Mouse (Mus musculus): Measurements from ENCODE around the gene Slc17a6. TPM values are rescaled to one million over a fixed set of nuclear protein-coding genes. Genes with fewer than 3 reads are reported as not detected.
"Not testable (repeated sequence)": the region's sequence is repeated elsewhere in the genome, so short reads cannot be mapped to it uniquely, and the experiment has no call there.

The Slc17a6 gene
- polyA plus RNA-seq, 1 experiment from 2014 or later = not detected

DNA sequence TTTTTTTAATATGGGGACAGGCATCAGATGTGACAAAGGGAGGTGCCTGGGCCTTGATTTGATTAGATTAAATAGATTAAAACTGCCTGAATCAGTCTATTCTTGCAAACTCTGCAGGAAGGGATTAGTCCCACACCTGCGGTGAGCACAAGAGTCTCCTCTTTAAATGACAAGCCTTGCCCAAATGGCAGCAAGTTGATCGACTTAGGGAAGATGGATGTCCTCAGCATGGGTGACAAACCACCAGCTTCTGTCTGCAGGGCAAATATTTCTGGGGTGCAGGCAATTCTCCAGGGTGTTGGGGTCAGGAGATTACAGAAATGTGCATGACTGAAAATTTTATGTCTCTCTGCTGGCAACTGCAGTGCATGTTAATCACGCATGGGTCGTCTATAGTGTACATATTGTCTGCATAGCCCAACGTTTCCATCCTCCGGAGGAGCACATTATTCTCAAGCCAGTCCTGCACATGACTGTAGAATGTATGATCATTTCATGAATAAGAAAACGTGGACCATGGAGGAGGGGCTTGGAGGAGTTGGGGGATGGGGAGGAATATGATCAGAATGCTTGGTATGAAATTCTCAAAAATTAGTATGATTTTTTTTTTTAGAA, 11.5 kb downstream of the Slc17a6 start:
- Histone ChIP-seq H3K9me3 (replicated peaks; ENCODE audit: low read length) (no peaks in the 10 kb centered on the region), H3K27me3 (ENCODE audit: insufficient read depth, low read length) (peaks cover 14% of the 10 kb centered on the region), H3K36me3 (ENCODE audit: insufficient read depth, low read length) (no peaks in the 10 kb centered on the region), H3K4me2 (ENCODE audit: low read length) (no peak overlapping the region), H3K4me3 (replicated peaks; ENCODE audit: low read depth, low read length) (no peak overlapping the region), H3K4me1 (replicated peaks; ENCODE audit: insufficient read depth, low read length) (no peaks in the 10 kb centered on the region), H3K27ac (no peak overlapping the region), H3K9ac (ENCODE audit: low read depth, low read length) (no peak overlapping the region)
- DNase-seq (ENCODE audit: low spot score) (no peak), ATAC-seq (replicated peaks; ENCODE audit: low FRiP score, low read depth) (no peak)
- no peak for TF ChIP-seq CTCF (IDR thresholded peaks at IDR 0.05; ENCODE audit: low read depth)
- WGBS = 15% methylated on average over 7 of the region's 7 CpGs

DNA sequence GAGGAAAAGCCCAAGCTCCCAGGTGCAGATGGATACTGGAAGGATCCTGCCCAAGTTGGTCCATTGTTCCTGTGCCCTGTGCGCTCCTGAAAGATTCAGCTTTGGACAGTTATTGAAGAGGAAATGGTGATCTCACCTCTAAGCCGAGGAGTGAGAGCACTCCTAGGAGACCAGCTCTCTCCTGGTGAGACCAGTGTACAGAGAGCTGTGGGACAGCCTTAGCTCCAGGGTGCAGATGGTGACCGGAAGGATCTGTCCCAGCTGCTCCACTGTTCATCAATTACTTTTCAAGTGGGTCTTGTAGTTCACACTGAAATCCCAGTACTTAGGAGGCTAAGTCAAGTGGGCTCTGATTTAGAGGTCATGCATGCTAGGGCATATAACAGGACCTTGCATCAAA, 35.3 kb downstream of the Slc17a6 start:
- TF ChIP-seq CTCF (IDR thresholded peaks at IDR 0.05; ENCODE audit: low read depth) = no peak
- Histone ChIP-seq H3K36me3 (ENCODE audit: insufficient read depth, low read length) (no peaks in the 10 kb centered on the region), H3K27me3 (ENCODE audit: insufficient read depth, low read length) (no peaks in the 10 kb centered on the region), H3K4me2 (ENCODE audit: low read length) (no peak overlapping the region), H3K9ac (ENCODE audit: low read depth, low read length) (no peak overlapping the region), H3K27ac (no peak overlapping the region), H3K4me1 (replicated peaks; ENCODE audit: insufficient read depth, low read length) (no peaks in the 10 kb centered on the region), H3K4me3 (replicated peaks; ENCODE audit: low read depth, low read length) (no peak overlapping the region), H3K9me3 (replicated peaks; ENCODE audit: low read length) (no peaks in the 10 kb centered on the region)
- DNase-seq (ENCODE audit: low spot score) = no peak
- ATAC-seq (replicated peaks; ENCODE audit: low FRiP score, low read depth) = no peak
- 76% methylated on average over 3 of the region's 3 CpGs for WGBS

DNA sequence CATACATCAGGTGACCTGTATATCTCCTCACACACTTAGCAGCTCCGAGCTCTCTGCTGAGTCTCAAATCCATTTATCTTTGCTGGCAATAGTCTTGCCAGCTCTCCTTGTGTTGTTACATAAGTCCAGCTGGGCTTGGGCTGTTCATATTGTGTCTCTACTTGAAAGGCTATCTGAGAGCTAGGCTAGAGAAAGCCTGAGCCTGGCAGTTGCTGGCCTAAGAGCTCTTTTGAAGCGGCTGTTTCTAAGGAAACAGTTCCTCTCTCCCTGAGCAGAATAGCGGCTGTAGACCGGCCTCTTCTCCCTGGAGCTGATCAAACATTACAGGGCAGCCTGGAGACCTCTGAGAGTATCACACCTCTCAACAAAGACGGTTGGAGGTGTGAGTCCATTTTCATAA, 40.6 kb downstream of the Slc17a6 start:
- TF ChIP-seq CTCF (IDR thresholded peaks at IDR 0.05; ENCODE audit: low read depth) = no peak
- H3K4me3 ChIP-seq (replicated peaks; ENCODE audit: low read depth, low read length) = no peak overlapping the region
- H3K36me3 ChIP-seq (ENCODE audit: insufficient read depth, low read length) = no peaks in the 10 kb centered on the region
- H3K4me2 ChIP-seq (ENCODE audit: low read length) = no peak overlapping the region
- no peak for ATAC-seq (replicated peaks; ENCODE audit: low FRiP score, low read depth)
- no peak overlapping the region for H3K27ac ChIP-seq
- no peaks in the 10 kb centered on the region for H3K4me1 ChIP-seq (replicated peaks; ENCODE audit: insufficient read depth, low read length)
- 32% methylated on average over 5 of the region's 5 CpGs for WGBS
- H3K9ac ChIP-seq (ENCODE audit: low read depth, low read length) = no peak overlapping the region
- H3K27me3 ChIP-seq (ENCODE audit: insufficient read depth, low read length) = no peaks in the 10 kb centered on the region
- no peak for DNase-seq (ENCODE audit: low spot score)
- no peaks in the 10 kb centered on the region for H3K9me3 ChIP-seq (replicated peaks; ENCODE audit: low read length)

DNA sequence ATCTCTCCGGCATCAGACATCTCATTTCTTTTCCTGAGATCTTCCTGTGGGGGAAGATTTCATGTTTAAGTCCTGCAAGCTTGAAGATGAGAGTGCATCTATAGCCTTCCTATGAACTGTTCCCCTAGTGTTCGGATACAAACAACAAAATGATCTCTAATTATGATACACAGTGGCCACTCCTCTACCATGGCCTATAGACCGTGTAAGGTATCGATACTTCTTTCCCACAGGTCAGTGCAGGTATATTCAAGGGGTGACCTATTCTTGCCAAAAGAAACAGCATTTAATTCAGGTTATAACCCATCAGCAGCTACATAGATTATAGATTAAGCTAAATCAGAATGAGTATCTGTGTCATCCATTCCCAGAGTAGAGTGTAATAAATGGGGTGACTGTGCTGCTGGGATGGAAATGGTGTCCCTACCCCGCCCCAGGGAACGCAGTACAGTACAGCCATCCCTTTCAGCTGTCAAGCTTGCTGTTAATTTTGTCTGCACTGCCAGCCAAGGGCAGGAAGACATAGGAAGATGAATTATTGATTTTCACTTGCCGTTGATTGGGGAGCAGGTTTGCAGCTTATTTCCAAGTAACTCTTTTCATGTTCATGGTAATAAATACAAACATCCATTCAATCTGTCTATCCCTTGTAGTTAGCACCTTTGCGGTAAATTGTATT, 71.9 kb downstream of the Slc17a6 start:
- Histone ChIP-seq H3K4me1 (replicated peaks; ENCODE audit: insufficient read depth, low read length) (no peaks in the 10 kb centered on the region), H3K4me3 (replicated peaks; ENCODE audit: low read depth, low read length) (no peak overlapping the region), H3K27ac (no peak overlapping the region), H3K9me3 (replicated peaks; ENCODE audit: low read length) (no peaks in the 10 kb centered on the region), H3K27me3 (ENCODE audit: insufficient read depth, low read length) (no peaks in the 10 kb centered on the region), H3K4me2 (ENCODE audit: low read length) (no peak overlapping the region), H3K9ac (ENCODE audit: low read depth, low read length) (no peak overlapping the region), H3K36me3 (ENCODE audit: insufficient read depth, low read length) (no peaks in the 10 kb centered on the region)
- no peak for DNase-seq (ENCODE audit: low spot score)
- WGBS = 86% methylated on average over 8 of the region's 8 CpGs
- no peak for TF ChIP-seq CTCF (IDR thresholded peaks at IDR 0.05; ENCODE audit: low read depth)
- no peak for ATAC-seq (replicated peaks; ENCODE audit: low FRiP score, low read depth)

DNA sequence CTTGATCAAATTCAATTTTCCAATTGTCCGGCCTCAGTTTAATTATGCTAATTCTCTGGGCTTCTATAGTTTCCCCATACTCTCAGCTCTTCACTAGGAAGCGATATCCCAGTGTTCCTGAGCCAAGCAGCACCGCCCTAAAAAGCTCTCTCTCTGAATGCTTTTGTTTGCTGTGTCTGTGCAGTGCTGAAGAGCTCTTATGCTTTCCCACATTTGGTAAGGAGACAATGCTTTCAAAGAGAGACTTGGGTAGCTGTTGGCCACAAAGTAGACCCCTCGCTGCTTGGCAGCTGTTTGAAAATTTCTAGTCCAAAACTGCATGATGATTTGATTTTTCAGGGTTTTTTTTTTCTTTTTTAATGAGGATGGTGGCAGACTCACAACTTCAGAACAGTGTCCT, 72.6 kb downstream of the Slc17a6 start:
- TF ChIP-seq CTCF (IDR thresholded peaks at IDR 0.05; ENCODE audit: low read depth) = no peak
- H3K27me3 ChIP-seq (ENCODE audit: insufficient read depth, low read length) = no peaks in the 10 kb centered on the region
- H3K36me3 ChIP-seq (ENCODE audit: insufficient read depth, low read length) = no peaks in the 10 kb centered on the region
- no peak overlapping the region for H3K9ac ChIP-seq (ENCODE audit: low read depth, low read length)
- WGBS = 92% methylated on average over 4 of the region's 4 CpGs
- no peak for ATAC-seq (replicated peaks; ENCODE audit: low FRiP score, low read depth)
- no peaks in the 10 kb centered on the region for H3K4me1 ChIP-seq (replicated peaks; ENCODE audit: insufficient read depth, low read length)
- H3K27ac ChIP-seq = no peak overlapping the region
- H3K9me3 ChIP-seq (replicated peaks; ENCODE audit: low read length) = no peaks in the 10 kb centered on the region
- H3K4me2 ChIP-seq (ENCODE audit: low read length) = no peak overlapping the region
- no peak overlapping the region for H3K4me3 ChIP-seq (replicated peaks; ENCODE audit: low read depth, low read length)
- DNase-seq (ENCODE audit: low spot score) = no peak

DNA sequence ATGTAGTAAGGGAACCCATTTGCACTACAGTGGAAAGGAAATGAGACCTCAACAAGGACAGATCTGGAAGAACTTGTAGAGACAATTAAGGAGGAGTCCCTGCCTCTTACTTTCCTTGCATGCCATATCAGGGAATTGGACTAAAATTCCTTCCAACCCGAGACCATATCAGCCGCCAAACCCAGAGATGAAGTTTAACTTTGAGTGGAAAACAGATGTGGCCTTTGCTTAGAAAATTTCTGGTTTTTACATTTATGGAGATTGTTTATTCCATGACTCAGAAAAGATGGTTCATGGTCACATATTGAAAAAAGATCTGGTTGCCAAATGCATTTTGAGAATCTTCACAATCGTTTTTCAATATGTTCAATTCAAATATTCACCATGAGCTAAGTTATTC, 87.7 kb downstream of the Slc17a6 start:
- WGBS = 82% methylated on average over 3 of the region's 3 CpGs
- ATAC-seq (replicated peaks; ENCODE audit: low FRiP score, low read depth) (no peak), DNase-seq (ENCODE audit: low spot score) (no peak)
- Histone ChIP-seq H3K27ac (no peak overlapping the region), H3K4me1 (replicated peaks; ENCODE audit: insufficient read depth, low read length) (no peaks in the 10 kb centered on the region), H3K9me3 (replicated peaks; ENCODE audit: low read length) (no peaks in the 10 kb centered on the region), H3K27me3 (ENCODE audit: insufficient read depth, low read length) (no peaks in the 10 kb centered on the region; the same call in 1 of the 2 replicates), H3K36me3 (ENCODE audit: insufficient read depth, low read length) (no peaks in the 10 kb centered on the region), H3K9ac (ENCODE audit: low read depth, low read length) (no peak overlapping the region), H3K4me2 (ENCODE audit: low read length) (no peak overlapping the region), H3K4me3 (replicated peaks; ENCODE audit: low read depth, low read length) (no peak overlapping the region)
- TF ChIP-seq CTCF (IDR thresholded peaks at IDR 0.05; ENCODE audit: low read depth) = no peak

DNA sequence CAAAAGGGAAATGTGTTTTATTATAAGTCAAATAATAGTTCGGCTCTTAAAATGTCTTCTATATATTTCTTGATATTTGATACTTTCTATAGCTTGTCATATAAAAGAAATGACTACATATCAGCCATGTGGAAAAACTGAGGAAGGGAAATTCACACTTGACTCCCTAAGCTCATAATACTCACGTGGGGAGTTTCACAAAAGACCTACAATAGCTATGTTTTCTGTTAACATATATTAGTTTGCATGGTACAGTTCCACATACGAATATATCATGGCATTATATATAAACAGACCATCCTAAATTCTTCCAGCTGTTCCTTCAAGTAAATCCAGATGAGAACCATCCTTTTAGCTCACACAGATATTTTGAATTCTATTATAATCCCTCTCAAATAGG, 88.5 kb downstream of the Slc17a6 start:
- not testable (repeated sequence) for DNase-seq (ENCODE audit: low spot score); H3K9ac ChIP-seq (ENCODE audit: low read depth, low read length); H3K4me2 ChIP-seq (ENCODE audit: low read length); H3K27ac ChIP-seq; H3K4me1 ChIP-seq (replicated peaks; ENCODE audit: insufficient read depth, low read length); H3K27me3 ChIP-seq (ENCODE audit: insufficient read depth, low read length); H3K9me3 ChIP-seq (replicated peaks; ENCODE audit: low read length); H3K4me3 ChIP-seq (replicated peaks; ENCODE audit: low read depth, low read length); ATAC-seq (replicated peaks; ENCODE audit: low FRiP score, low read depth); H3K36me3 ChIP-seq (ENCODE audit: insufficient read depth, low read length)
- WGBS = 80% methylated on average over 3 of the region's 3 CpGs
